Mouse (Mus musculus): ENCODE results near the gene Crybg2.

GRCm38 (mm10) chr4:134061944-134062446 lies 1.4 kb downstream of the Crybg2 start:
- no peak for TF ChIP-seq TAL1 (IDR thresholded peaks at IDR 0.05; ENCODE audit: low read length)
- no peak for TF ChIP-seq GATA1 (IDR thresholded peaks at IDR 0.05; ENCODE audit: low read length)
